Mouse (Mus musculus): Measurements from ENCODE around the gene Olfr527. TPM values are rescaled to one million over a fixed set of nuclear protein-coding genes. Genes with fewer than 3 reads are reported as not detected.

Gene Olfr527
- polyA plus RNA-seq (2015; fragmentation: Nextera tagmentation; extraction: Ambion mirVana), result not detected in 2 replicates

DNA sequence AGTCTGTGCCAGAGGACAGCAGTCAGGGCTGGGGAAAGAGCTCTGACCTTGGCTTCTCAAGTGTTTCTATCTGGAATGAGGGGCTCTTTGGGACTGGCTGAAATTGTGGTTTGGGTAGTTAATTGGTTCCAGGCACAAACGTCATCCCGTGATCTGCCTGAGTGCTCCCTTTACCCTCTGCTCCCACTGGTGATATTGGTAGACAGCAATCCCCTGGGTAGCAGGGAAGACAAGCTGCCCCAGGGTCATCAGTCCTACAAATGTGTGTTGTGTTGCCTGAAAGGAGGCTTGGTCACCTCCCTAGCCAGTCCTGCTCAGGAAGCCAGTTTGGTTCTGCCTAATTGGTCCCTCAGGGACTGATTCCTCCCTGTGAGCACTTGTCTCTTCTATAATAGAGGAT is at the start of gene Olfr527:
Gene Olfr527 (plus strand): TSS at position 301 of the 400 bp plus-strand sequence.
- no peak for ATAC-seq
- Histone ChIP-seq H3K9me3 (ENCODE audit: control insufficient read depth, low read length) (no peaks in the 10 kb centered on the region), H3K9ac (replicated peaks; ENCODE audit: low read depth, low read length) (no peak within 1 kb of the TSS), H3K27me3 (replicated peaks; ENCODE audit: control insufficient read depth, insufficient read depth, low read length) (no peaks in the 10 kb centered on the region), H3K4me2 (ENCODE audit: low read length) (no peak within 1 kb of the TSS), H3K4me1 (replicated peaks; ENCODE audit: control insufficient read depth, insufficient read depth, low read length) (no peaks in the 10 kb centered on the region), H3K4me3 (replicated peaks; ENCODE audit: low read length) (no peak within 1 kb of the TSS), H3K27ac (ENCODE audit: low read length) (no peak within 1 kb of the TSS), H3K36me3 (ENCODE audit: control insufficient read depth, insufficient read depth) (no peaks in the 10 kb centered on the region)
- WGBS, result 88% methylated on average over 2 of the region's 2 CpGs

DNA sequence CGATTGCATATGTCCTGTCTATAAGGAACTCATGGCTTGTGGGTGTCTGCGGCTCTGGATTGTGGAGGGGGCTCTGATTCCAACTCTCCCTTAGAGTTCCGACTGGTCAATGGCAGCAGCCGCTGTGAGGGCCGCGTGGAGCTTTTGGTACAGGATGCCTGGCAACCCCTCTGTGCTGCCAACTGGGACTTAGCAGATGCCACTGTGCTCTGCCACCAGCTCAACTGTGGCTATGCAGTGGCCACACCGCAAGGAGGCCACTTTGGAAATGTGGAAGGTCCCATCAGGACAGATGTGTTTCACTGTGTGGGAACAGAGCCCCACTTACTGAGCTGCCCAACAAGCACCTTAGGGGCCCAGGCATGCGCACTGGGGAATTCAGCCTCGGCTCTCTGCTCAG is 38.1 kb upstream of the Olfr527 start:
- Histone ChIP-seq H3K36me3 (ENCODE audit: control insufficient read depth, insufficient read depth) (no peaks in the 10 kb centered on the region), H3K27me3 (replicated peaks; ENCODE audit: control insufficient read depth, insufficient read depth, low read length) (no peaks in the 10 kb centered on the region), H3K9ac (replicated peaks; ENCODE audit: low read depth, low read length) (no peak overlapping the region), H3K4me2 (ENCODE audit: low read length) (no peak overlapping the region), H3K4me1 (replicated peaks; ENCODE audit: control insufficient read depth, insufficient read depth, low read length) (no peaks in the 10 kb centered on the region), H3K4me3 (replicated peaks; ENCODE audit: low read length) (no peak overlapping the region), H3K27ac (ENCODE audit: low read length) (no peak overlapping the region), H3K9me3 (ENCODE audit: control insufficient read depth, low read length) (no peaks in the 10 kb centered on the region)
- WGBS, result 92% methylated on average over 9 of the region's 9 CpGs
- ATAC-seq, result no peak

DNA sequence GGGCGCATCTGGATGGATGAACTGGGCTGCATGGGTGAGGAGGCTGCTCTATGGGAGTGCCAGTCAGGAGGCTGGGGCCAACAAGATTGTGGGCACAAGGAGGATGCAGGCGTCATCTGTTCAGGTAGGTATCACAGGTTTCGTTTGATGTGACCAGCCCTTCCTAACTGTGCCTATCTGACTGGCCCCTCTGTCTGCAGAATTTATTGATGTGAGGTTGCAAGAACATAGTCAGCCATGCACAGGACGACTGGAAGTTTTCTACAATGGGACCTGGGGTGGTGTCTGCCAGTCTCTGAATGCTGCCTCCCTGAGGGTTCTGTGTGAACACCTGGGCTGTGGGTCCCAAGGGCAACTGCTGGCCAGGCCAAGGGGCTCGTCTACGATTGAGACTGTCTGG is 36.9 kb upstream of the Olfr527 start:
- H3K9me3 ChIP-seq (ENCODE audit: control insufficient read depth, low read length), result no peaks in the 10 kb centered on the region
- no peak overlapping the region for H3K4me2 ChIP-seq (ENCODE audit: low read length)
- H3K27ac ChIP-seq (ENCODE audit: low read length), result no peak overlapping the region
- no peaks in the 10 kb centered on the region for H3K36me3 ChIP-seq (ENCODE audit: control insufficient read depth, insufficient read depth)
- no peaks in the 10 kb centered on the region for H3K27me3 ChIP-seq (replicated peaks; ENCODE audit: control insufficient read depth, insufficient read depth, low read length)
- no peak overlapping the region for H3K9ac ChIP-seq (replicated peaks; ENCODE audit: low read depth, low read length)
- no peak for ATAC-seq
- WGBS, result 80% methylated on average over 6 of the region's 6 CpGs
- no peaks in the 10 kb centered on the region for H3K4me1 ChIP-seq (replicated peaks; ENCODE audit: control insufficient read depth, insufficient read depth, low read length)
- no peak overlapping the region for H3K4me3 ChIP-seq (replicated peaks; ENCODE audit: low read length)

DNA sequence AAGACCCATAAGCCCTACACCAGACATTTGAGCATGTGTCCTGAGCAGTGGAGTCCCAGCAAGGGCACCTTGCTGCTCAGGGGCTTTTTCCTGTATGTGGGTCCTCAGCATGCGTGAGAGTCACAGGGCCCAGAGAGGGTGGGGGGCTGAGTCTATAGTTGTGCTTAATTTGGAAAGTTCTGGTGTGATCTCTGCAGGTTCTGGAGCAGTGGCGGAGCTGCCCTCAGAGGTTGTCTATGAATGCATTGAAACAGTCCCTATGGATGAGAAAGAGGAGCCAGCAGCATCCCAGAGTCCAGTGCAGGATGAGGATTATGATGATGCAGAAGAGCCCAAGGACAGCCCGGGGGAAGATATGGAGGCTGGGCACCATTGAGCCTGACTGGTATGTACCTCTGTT is 34.4 kb upstream of the Olfr527 start:
- Histone ChIP-seq H3K27ac (ENCODE audit: low read length) (no peak overlapping the region), H3K36me3 (ENCODE audit: control insufficient read depth, insufficient read depth) (no peaks in the 10 kb centered on the region), H3K4me1 (replicated peaks; ENCODE audit: control insufficient read depth, insufficient read depth, low read length) (no peaks in the 10 kb centered on the region), H3K9me3 (ENCODE audit: control insufficient read depth, low read length) (no peaks in the 10 kb centered on the region), H3K27me3 (replicated peaks; ENCODE audit: control insufficient read depth, insufficient read depth, low read length) (no peaks in the 10 kb centered on the region), H3K4me2 (ENCODE audit: low read length) (no peak overlapping the region), H3K9ac (replicated peaks; ENCODE audit: low read depth, low read length) (no peak overlapping the region), H3K4me3 (replicated peaks; ENCODE audit: low read length) (no peak overlapping the region)
- 87% methylated on average over 3 of the region's 3 CpGs for WGBS
- ATAC-seq, result no peak

DNA sequence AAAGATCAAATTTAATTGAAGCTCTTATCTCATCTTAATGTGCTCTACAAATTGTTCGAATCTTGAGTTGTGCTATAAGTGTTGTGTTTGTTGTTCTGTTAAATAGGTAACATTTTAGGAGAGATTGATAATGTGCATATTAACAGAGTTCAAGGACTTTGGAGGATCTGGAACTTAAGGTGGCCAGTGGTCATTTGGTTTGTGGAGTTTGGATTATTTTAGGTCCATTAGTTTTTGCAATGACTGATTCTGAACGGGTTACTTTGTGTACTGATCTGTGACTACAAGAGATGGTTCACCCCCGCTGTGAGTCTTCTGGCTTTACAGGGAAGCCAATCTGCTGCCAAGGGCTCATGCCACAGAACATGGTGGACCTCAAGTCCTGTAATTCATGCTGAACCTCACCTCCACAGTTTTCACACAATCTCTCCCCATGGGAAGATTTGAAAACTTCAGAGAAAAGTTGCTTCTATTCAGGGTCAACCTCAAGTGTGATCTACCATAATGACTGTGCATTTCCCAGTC is 13.9 kb upstream of the Olfr527 start:
- Histone ChIP-seq H3K27me3 (replicated peaks; ENCODE audit: control insufficient read depth, insufficient read depth, low read length) (no peaks in the 10 kb centered on the region), H3K4me3 (replicated peaks; ENCODE audit: low read length) (no peak overlapping the region), H3K4me2 (ENCODE audit: low read length) (no peak overlapping the region), H3K27ac (ENCODE audit: low read length) (no peak overlapping the region), H3K4me1 (replicated peaks; ENCODE audit: control insufficient read depth, insufficient read depth, low read length) (no peaks in the 10 kb centered on the region), H3K36me3 (ENCODE audit: control insufficient read depth, insufficient read depth) (no peaks in the 10 kb centered on the region), H3K9ac (replicated peaks; ENCODE audit: low read depth, low read length) (no peak overlapping the region), H3K9me3 (ENCODE audit: control insufficient read depth, low read length) (no peaks in the 10 kb centered on the region)
- no peak for ATAC-seq
- WGBS, result 82% methylated on average over 3 of the region's 3 CpGs

DNA sequence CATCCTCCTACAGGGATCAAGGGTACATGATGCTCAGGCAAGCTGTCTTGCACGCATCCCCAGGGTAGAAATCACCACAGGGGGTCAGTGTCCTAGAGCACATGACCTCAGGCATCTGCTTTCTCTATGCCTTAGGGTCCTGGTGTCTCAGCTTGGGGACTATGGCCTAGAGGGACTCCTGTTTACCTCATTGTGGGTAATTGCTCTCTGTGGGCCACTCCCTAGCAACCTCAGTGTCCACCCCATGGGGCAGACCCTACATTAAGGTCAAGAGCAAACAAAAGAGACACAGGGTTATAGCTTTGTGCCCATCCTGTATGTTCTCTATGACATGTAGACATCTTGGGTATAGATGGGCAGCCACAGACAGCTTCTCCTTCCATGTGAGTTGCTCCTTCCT is 13.3 kb upstream of the Olfr527 start, which contains the start of gene Olfr525:
Gene Olfr525 (plus strand): TSS at position 301 of the 400 bp plus-strand sequence.
- 64% methylated on average over 1 of the region's 1 CpGs for whole genome bisulfite sequencing
- H3K4me3 ChIP-seq (replicated peaks; ENCODE audit: low read length), result no peak within 1 kb of the TSS
- no peaks in the 10 kb centered on the region for H3K27me3 ChIP-seq (replicated peaks; ENCODE audit: control insufficient read depth, insufficient read depth, low read length)
- H3K4me2 ChIP-seq (ENCODE audit: low read length), result no peak within 1 kb of the TSS
- H3K27ac ChIP-seq (ENCODE audit: low read length), result no peak within 1 kb of the TSS
- H3K9me3 ChIP-seq (ENCODE audit: control insufficient read depth, low read length), result no peaks in the 10 kb centered on the region
- H3K36me3 ChIP-seq (ENCODE audit: control insufficient read depth, insufficient read depth), result no peaks in the 10 kb centered on the region
- no peak for ATAC-seq
- H3K4me1 ChIP-seq (replicated peaks; ENCODE audit: control insufficient read depth, insufficient read depth, low read length), result no peaks in the 10 kb centered on the region
- no peak within 1 kb of the TSS for H3K9ac ChIP-seq (replicated peaks; ENCODE audit: low read depth, low read length)

DNA sequence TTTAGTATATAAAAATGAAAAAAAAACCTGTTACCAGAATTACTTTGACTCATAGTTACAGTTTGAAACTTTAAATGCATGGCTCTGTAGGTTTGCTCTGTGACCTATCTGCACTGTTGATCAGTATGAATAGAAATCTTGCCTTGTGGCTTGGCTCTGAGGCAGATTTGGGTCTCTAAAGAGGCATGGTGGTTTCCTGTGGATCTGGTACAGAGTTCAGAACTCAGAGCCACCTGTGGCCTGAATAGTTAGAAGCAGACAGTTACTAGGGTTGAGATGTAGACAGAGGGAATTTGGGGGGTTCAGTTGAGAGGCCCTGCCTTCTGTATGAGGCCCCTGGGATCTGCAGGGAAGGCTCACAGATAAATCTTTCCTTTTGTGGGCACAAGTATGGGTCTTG is 12.7 kb upstream of the Olfr527 start:
- no peak overlapping the region for H3K27ac ChIP-seq (ENCODE audit: low read length)
- H3K4me2 ChIP-seq (ENCODE audit: low read length), result no peak overlapping the region
- no peaks in the 10 kb centered on the region for H3K27me3 ChIP-seq (replicated peaks; ENCODE audit: control insufficient read depth, insufficient read depth, low read length)
- H3K9me3 ChIP-seq (ENCODE audit: control insufficient read depth, low read length), result no peaks in the 10 kb centered on the region
- no peaks in the 10 kb centered on the region for H3K36me3 ChIP-seq (ENCODE audit: control insufficient read depth, insufficient read depth)
- no peak overlapping the region for H3K9ac ChIP-seq (replicated peaks; ENCODE audit: low read depth, low read length)
- H3K4me1 ChIP-seq (replicated peaks; ENCODE audit: control insufficient read depth, insufficient read depth, low read length), result no peaks in the 10 kb centered on the region
- no peak for ATAC-seq
- H3K4me3 ChIP-seq (replicated peaks; ENCODE audit: low read length), result no peak overlapping the region

DNA sequence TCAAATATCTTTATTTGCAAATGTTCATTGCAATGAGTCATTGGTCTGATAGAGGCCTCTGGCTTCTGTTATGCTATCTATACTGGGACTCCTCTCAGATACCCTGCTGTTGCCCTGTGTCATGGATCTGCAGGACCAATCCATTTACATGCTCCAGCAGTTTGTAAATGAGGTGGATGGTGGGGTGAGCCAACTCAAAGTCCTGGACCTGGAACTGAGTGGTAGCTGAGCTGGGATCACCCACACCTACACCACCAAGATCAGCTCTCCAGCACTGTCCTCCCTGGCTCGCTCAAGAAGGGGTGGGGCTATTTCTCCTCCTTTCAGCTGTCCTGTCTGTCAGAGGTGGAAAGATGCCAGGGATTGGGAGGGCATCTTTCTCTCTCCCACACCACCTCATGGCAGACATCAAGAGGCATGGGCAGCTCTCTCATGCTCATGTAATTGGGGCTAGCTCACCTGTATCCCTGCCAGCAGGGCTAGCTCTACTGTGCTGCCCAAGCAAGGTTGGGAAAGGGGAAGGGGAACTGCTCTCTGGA is 4.0 kb upstream of the Olfr527 start:
- Histone ChIP-seq H3K9me3 (ENCODE audit: control insufficient read depth, low read length) (no peaks in the 10 kb centered on the region), H3K9ac (replicated peaks; ENCODE audit: low read depth, low read length) (no peak overlapping the region), H3K4me1 (replicated peaks; ENCODE audit: control insufficient read depth, insufficient read depth, low read length) (no peaks in the 10 kb centered on the region), H3K4me3 (replicated peaks; ENCODE audit: low read length) (no peak overlapping the region), H3K27me3 (replicated peaks; ENCODE audit: control insufficient read depth, insufficient read depth, low read length) (no peaks in the 10 kb centered on the region), H3K36me3 (ENCODE audit: control insufficient read depth, insufficient read depth) (no peaks in the 10 kb centered on the region), H3K4me2 (ENCODE audit: low read length) (no peak overlapping the region), H3K27ac (ENCODE audit: low read length) (no peak overlapping the region)
- no peak for ATAC-seq
- 30% methylated on average over 1 of the region's 1 CpGs for WGBS

DNA sequence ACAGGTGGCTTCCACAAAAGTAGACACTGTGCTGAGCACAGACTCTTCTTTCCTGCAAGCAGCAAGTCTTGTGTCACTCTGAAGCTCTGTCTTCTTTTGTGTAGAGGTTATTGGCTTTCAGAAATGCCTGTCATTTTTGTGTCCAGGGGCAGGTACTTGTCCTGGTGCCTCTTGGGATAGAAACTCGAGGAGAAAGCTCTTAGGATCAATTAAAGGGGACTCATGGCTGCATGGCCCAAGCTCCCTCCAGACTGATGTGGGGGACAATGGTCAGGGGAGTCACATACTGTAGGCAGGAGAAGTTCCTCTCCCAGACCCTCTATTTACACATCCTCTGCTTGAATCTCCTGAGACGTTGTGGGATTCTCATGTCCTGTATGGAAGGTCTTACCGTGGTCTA is 27.8 kb downstream of the Olfr527 start, which contains the start of gene Olfr60:
Gene Olfr60 (minus strand): TSS at position 101 of the 400 bp plus-strand sequence.
- ATAC-seq, result no peak
- Histone ChIP-seq H3K4me1 (replicated peaks; ENCODE audit: control insufficient read depth, insufficient read depth, low read length) (no peaks in the 10 kb centered on the region), H3K27me3 (replicated peaks; ENCODE audit: control insufficient read depth, insufficient read depth, low read length) (no peaks in the 10 kb centered on the region), H3K36me3 (ENCODE audit: control insufficient read depth, insufficient read depth) (no peaks in the 10 kb centered on the region), H3K9ac (replicated peaks; ENCODE audit: low read depth, low read length) (no peak within 1 kb of the TSS), H3K9me3 (ENCODE audit: control insufficient read depth, low read length) (no peaks in the 10 kb centered on the region), H3K27ac (ENCODE audit: low read length) (no peak within 1 kb of the TSS), H3K4me3 (replicated peaks; ENCODE audit: low read length) (no peak within 1 kb of the TSS), H3K4me2 (ENCODE audit: low read length) (no peak within 1 kb of the TSS)
- 77% methylated on average over 3 of the region's 3 CpGs for WGBS

DNA sequence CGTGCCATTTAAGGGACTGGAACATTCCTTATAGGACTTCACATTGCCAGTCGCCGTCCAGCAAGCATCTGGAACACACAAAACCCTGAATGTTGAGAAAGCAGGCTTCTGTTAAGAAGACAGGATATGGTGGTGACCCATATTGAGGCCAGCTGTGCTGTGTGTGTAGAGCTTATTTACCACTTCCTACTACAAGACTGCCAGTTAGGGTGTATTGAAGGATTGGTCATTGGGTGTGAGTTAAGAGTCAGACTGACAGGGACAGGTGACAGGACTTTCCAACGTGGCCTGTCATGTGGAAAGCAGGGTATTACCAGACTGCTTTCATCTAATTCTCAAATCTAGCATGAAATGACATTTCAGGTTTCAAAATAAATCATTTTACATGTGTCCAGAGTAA is 40.5 kb downstream of the Olfr527 start:
- Histone ChIP-seq H3K36me3 (ENCODE audit: control insufficient read depth, insufficient read depth) (no peaks in the 10 kb centered on the region), H3K4me3 (replicated peaks; ENCODE audit: low read length) (no peak overlapping the region), H3K9ac (replicated peaks; ENCODE audit: low read depth, low read length) (no peak overlapping the region), H3K27me3 (replicated peaks; ENCODE audit: control insufficient read depth, insufficient read depth, low read length) (no peaks in the 10 kb centered on the region), H3K9me3 (ENCODE audit: control insufficient read depth, low read length) (no peaks in the 10 kb centered on the region), H3K27ac (ENCODE audit: low read length) (no peak overlapping the region), H3K4me1 (replicated peaks; ENCODE audit: control insufficient read depth, insufficient read depth, low read length) (no peaks in the 10 kb centered on the region), H3K4me2 (ENCODE audit: low read length) (no peak overlapping the region)
- 81% methylated on average over 4 of the region's 4 CpGs for WGBS
- ATAC-seq, result no peak

Data from forebrain, embryonic 16.5 days (tissue).